Comparison of ENCODE assay signal across 8 mouse cellular contexts in the genomic region with DNA sequence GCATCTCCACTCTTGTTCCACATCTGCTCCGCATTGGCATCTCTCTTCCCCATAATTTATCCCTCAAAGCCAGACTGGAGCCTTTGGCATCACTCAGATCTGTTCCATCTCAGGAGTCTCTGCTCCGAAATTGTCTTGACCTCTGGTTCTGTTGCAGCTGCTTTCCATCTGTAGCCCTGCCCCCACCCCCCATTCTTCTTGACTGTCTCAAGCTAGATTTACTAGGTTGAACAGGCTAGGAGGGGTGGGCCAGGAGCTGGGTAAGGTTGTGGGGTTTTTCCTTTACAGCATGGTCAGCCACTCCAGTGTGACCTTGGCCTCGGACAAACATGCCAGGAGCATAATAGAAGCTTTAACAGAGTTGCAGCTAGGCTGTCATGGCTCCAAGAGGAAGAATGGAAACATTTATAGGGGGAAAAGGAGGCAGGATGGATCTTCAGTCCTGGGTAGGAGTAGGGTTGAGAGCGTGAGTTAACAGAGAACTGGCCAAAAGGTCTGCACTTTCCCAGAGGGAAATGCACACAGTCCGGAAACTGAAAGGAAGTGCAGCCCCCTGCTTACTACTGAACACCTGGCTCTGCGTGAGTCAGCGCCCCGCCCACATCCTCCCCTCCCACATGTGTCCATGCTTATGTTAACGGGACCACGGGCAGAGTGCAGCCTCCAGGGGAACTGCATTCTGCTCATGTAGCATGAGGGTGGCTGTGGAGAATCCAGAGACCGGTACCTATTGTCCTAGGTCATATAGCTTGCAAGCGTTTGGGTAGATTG. TPM values are rescaled to one million over a fixed set of nuclear protein-coding genes. Genes with fewer than 3 reads are reported as not detected.
DNase-seq lines count a peak whose midpoint lies in the region; ATAC-seq and TF ChIP-seq lines count a peak whose summit lies in the region.

No protein-coding gene starts in this region.

- H3K27me3 ChIP-seq in liver, postnatal 0 days (ENCODE audit: insufficient read depth, low read length): no peaks in the 10 kb centered on the region
- H3K27me3 ChIP-seq in liver, embryonic 11.5 days (replicated peaks; ENCODE audit: control insufficient read depth, insufficient read depth, low read length): no peaks in the 10 kb centered on the region

- no peaks in the 10 kb centered on the region for H3K4me1 ChIP-seq in liver, postnatal 0 days (ENCODE audit: insufficient read depth)
- no peaks in the 10 kb centered on the region; the same call in 1 of the 2 replicates for H3K4me1 ChIP-seq in liver, embryonic 11.5 days (replicated peaks; ENCODE audit: control insufficient read depth, insufficient read depth, low read length)

- H3K36me3 ChIP-seq in liver, postnatal 0 days (replicated peaks; ENCODE audit: insufficient read depth, low read length): no peaks in the 10 kb centered on the region
- no peaks in the 10 kb centered on the region for H3K36me3 ChIP-seq in liver, embryonic 11.5 days (ENCODE audit: control insufficient read depth, insufficient read depth, low read length)

- no peak overlapping the region for H3K27ac ChIP-seq in liver, postnatal 0 days (ENCODE audit: low read depth)
- H3K27ac ChIP-seq in liver, embryonic 11.5 days (ENCODE audit: low read depth, low read length): no peak overlapping the region

- peak; percentile 20 for DNase-seq in liver, postnatal 0 days
- no peak for DNase-seq in liver, embryonic 11.5 days (ENCODE audit: low spot score)
- DNase-seq in c-Kit-positive CD71-negative TER-119-negative erythroid progenitor cells, embryonic 14.5 days (ENCODE audit: low read depth): peak; percentile 19
- peak; percentile 10 for DNase-seq in hindlimb bud, embryonic 11.5 days (ENCODE audit: extremely low spot score, low read depth, low spot score)
- peak; percentile 21 for DNase-seq in testis, postnatal 14 days (ENCODE audit: low spot score)
- DNase-seq in urinary bladder, postnatal 36 days (ENCODE audit: low spot score in 2 of 2): no peak
- DNase-seq in gastrocnemius, postnatal 25 days: no peak
- no peak for DNase-seq in cerebellum, postnatal 25 days

- no peak for TF ChIP-seq CTCF in liver, postnatal 0 days (IDR thresholded peaks at IDR 0.05; ENCODE audit: low read depth)

- no peak overlapping the region for H3K9ac ChIP-seq in liver, postnatal 0 days (replicated peaks)
- H3K9ac ChIP-seq in liver, embryonic 11.5 days (ENCODE audit: low read depth, low read length): no peak overlapping the region

- no peak overlapping the region for H3K4me2 ChIP-seq in liver, postnatal 0 days (ENCODE audit: low read depth, low read length)
- no peak overlapping the region for H3K4me2 ChIP-seq in liver, embryonic 11.5 days

- TF ChIP-seq EP300 in liver, postnatal 0 days (IDR thresholded peaks at IDR 0.05; ENCODE audit: low read depth): no peak

- no peak for ATAC-seq in liver, postnatal 0 days
- ATAC-seq in liver, embryonic 11.5 days (replicated peaks; ENCODE audit: low FRiP score): no peak

- H3K9me3 ChIP-seq in liver, postnatal 0 days (ENCODE audit: low read length): no peaks in the 10 kb centered on the region
- no peaks in the 10 kb centered on the region for H3K9me3 ChIP-seq in liver, embryonic 11.5 days (ENCODE audit: control insufficient read depth, low read length)

- 33% methylated on average over 12 of the region's 12 CpGs for WGBS in liver, postnatal 0 days (ENCODE audit: insufficient replicate concordance)
- WGBS in liver, embryonic 11.5 days: 42% methylated on average over 12 of the region's 12 CpGs

- no peak overlapping the region for H3K4me3 ChIP-seq in liver, postnatal 0 days (ENCODE audit: low read depth, low read length)
- no peak overlapping the region for H3K4me3 ChIP-seq in liver, embryonic 11.5 days (ENCODE audit: low read depth, low read length)

RNA-seq across cellular contexts. Expression of a gene that starts 30.6 kb away (rescaled TPM):
- polyA plus RNA-seq in liver, postnatal 0 days (2015; fragmentation: Nextera tagmentation; extraction: Ambion mirVana): 0.09 and 0.15 TPM in 2 replicates
- polyA plus RNA-seq in liver, embryonic 11.5 days (2014; fragmentation: Nextera tagmentation; extraction: Ambion mirVana): 3.8 and 4.9 TPM in 2 replicates
- under 1 TPM; 0.67 to 0.95 TPM for total RNA-seq in gastrocnemius, postnatal 25 days (2021)

Comparison
In these comparisons a context has a peak if more than half of its experiments do, and no peak if none do; other contexts are left out.
1. DNase-seq: peak in liver, postnatal 0 days (single experiment), c-Kit-positive CD71-negative TER-119-negative erythroid progenitor cells, embryonic 14.5 days (single experiment), hindlimb bud, embryonic 11.5 days (single experiment) and testis, postnatal 14 days (single experiment); none in liver, embryonic 11.5 days (single experiment), urinary bladder, postnatal 36 days (0 of 2), gastrocnemius, postnatal 25 days (single experiment) and cerebellum, postnatal 25 days (0 of 2).